Mouse (Mus musculus): ENCODE measurements at regions not wholly inside any gene's neighbourhood (a gene's known extent, or its start where the extent isn't known, plus 50 kb on each side); places are given as distances from the start of the nearest gene placed in this dataset.

GRCm38 (mm10) chr6:100010954-100011481 lies 276.3 kb downstream of the Rybp start:
- Histone ChIP-seq H3K27me3 (replicated peaks; ENCODE audit: control insufficient read depth, insufficient read depth, low read length) (no peaks in the 10 kb centered on the region), H3K9me3 (ENCODE audit: control insufficient read depth, low read length) (no peaks in the 10 kb centered on the region), H3K4me2 (ENCODE audit: low read depth, low read length) (no peak overlapping the region), H3K4me3 (ENCODE audit: low read depth, low read length) (no peak overlapping the region), H3K9ac (ENCODE audit: low read depth, low read length) (no peak overlapping the region), H3K27ac (replicated peaks; ENCODE audit: low read depth, low read length) (no peak overlapping the region), H3K36me3 (ENCODE audit: control insufficient read depth, insufficient read depth, low read length) (no peaks in the 10 kb centered on the region), H3K4me1 (ENCODE audit: control insufficient read depth, insufficient read depth, low read length) (peaks cover 20% of the 10 kb centered on the region)
- 60% methylated on average over 9 of the region's 9 CpGs for WGBS
- DNase-seq (ENCODE audit: low spot score) (no peak), ATAC-seq (ENCODE audit: low read depth) (no peak)

DNA sequence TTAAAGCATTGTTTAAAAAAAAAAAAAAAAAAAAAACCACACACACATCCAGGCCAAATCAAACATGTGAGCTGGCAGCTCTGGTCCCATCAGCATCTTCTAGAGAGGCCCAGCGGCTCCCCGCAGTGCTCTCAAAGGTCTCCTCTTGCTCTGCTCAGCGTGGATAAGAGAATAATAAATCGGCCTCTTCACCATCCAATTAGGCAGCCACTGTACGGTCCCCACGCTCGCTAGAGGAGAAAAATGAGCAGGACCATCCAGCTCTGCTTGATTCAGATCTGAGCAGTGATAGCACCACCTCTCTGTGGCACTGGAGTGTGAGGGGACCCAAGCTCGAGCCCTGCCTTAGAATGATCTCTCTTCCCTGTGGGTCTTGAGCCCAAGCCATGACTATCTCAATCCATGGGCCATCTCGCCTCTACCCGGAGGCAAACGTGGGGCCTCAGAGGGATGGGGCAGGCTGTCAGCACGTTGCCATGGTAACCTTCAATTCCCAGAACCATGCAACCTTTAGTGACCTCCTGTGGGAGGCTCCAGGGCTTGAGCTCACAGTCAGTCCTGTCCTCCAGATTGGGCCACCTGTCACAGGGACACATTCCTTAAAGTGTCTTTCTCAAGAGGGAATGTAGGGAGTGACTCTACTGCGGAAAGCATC lies 273.6 kb upstream of the Prok2 start:
- DNase-seq (ENCODE audit: low spot score) (no peak), ATAC-seq (ENCODE audit: low read depth) (no peak; the same call in 1 of the 2 replicates)
- H3K27me3 ChIP-seq (replicated peaks; ENCODE audit: control insufficient read depth, insufficient read depth, low read length): no peaks in the 10 kb centered on the region
- no peak overlapping the region for H3K27ac ChIP-seq (replicated peaks; ENCODE audit: low read depth, low read length)
- H3K4me1 ChIP-seq (ENCODE audit: control insufficient read depth, insufficient read depth, low read length): 0 out of 2 replicates have a peak, but pooled peaks cover 3% of the 10 kb centered on the region
- H3K9ac ChIP-seq (ENCODE audit: low read depth, low read length): no peak overlapping the region
- no peaks in the 10 kb centered on the region for H3K36me3 ChIP-seq (ENCODE audit: control insufficient read depth, insufficient read depth, low read length)
- no peak overlapping the region for H3K4me2 ChIP-seq (ENCODE audit: low read depth, low read length)
- H3K4me3 ChIP-seq (ENCODE audit: low read depth, low read length): no peak overlapping the region
- WGBS: 57% methylated on average over 13 of the region's 13 CpGs
- H3K9me3 ChIP-seq (ENCODE audit: control insufficient read depth, low read length): no peaks in the 10 kb centered on the region

DNA sequence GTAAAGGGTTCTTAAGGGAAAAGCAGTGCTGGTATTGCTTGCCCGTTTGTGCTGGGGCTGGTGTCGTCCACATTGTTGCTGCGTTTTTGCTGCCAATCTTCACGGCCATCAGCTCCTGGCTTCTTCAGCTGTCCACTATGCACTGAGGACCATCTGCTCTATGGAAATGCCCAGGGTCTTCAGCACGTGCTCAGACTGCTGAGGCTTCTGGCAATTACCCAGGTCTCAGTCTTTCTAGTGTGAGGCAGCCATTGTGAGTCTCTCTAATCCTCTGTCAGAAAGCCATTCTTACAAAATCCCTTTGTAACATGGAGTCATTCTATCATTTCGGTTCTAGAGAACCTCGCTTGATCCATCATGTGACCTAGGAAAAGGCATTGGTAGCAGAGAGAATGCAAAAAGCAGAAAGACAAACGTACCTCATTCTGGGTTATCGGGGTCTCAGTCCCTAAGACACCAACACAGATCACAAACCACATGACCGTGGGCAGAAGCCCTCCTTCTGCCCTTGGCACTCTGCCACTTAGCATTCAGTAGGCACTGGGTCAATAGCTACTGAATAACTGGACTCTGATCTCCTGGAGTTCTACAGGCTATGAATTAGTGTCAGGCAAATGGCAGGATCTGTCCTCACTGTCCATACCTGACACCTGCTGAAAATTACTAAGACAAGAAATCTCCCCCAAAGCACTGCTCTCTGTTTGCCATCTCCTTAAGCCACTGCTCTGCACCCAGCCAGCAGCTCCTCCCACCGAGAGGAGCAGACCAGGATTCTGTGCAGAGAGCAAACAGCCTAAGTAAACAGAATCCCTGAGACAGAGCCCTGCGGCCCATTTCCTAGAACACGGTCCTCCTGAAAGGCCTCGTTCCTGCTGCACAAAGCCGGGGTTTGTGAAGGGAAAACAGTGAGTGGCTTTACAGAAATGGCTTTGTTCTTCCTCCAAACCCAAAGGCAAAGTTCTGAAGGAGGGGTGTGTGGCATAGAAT lies 270.1 kb upstream of the Prok2 start:
- WGBS: 49% methylated on average over 15 of the region's 15 CpGs
- Histone ChIP-seq H3K4me1 (ENCODE audit: control insufficient read depth, insufficient read depth, low read length) (peaks cover 9% of the 10 kb centered on the region), H3K9ac (ENCODE audit: low read depth, low read length) (no peak overlapping the region), H3K4me2 (ENCODE audit: low read depth, low read length) (no peak overlapping the region), H3K4me3 (ENCODE audit: low read depth, low read length) (no peak overlapping the region), H3K27me3 (replicated peaks; ENCODE audit: control insufficient read depth, insufficient read depth, low read length) (no peaks in the 10 kb centered on the region), H3K36me3 (ENCODE audit: control insufficient read depth, insufficient read depth, low read length) (no peaks in the 10 kb centered on the region), H3K9me3 (ENCODE audit: control insufficient read depth, low read length) (no peaks in the 10 kb centered on the region), H3K27ac (replicated peaks; ENCODE audit: low read depth, low read length) (no peak overlapping the region)
- ATAC-seq (ENCODE audit: low read depth) (peak; percentile 58; the same call in 1 of the 2 replicates), DNase-seq (ENCODE audit: low spot score) (peak; percentile 86)

DNA sequence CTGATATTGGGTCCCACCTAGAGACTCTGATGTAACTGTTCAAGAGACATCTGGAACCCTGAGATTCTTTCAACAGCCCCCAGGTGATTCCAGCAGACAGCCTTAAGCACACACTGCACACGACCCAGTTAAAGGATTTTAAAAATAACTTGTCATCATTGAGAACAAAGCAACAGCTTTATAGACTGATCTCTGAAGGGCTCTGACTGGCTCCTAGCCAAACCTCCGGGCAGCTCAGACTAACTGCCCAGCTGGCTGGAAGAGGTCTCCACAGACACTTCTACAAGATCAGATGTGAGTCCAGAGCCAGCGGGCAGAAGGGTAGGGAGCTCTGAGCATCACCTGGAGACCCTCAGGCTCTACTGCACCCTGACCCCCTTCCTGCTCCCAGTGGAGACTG lies 267.8 kb upstream of the Prok2 start:
- DNase-seq (ENCODE audit: low spot score) (no peak), ATAC-seq (ENCODE audit: low read depth) (no peak)
- H3K36me3 ChIP-seq (ENCODE audit: control insufficient read depth, insufficient read depth, low read length): no peaks in the 10 kb centered on the region
- H3K9ac ChIP-seq (ENCODE audit: low read depth, low read length): no peak overlapping the region
- no peak overlapping the region for H3K4me2 ChIP-seq (ENCODE audit: low read depth, low read length)
- H3K4me1 ChIP-seq (ENCODE audit: control insufficient read depth, insufficient read depth, low read length): peaks cover 16% of the 10 kb centered on the region
- no peaks in the 10 kb centered on the region for H3K27me3 ChIP-seq (replicated peaks; ENCODE audit: control insufficient read depth, insufficient read depth, low read length)
- no peak overlapping the region for H3K27ac ChIP-seq (replicated peaks; ENCODE audit: low read depth, low read length)
- H3K9me3 ChIP-seq (ENCODE audit: control insufficient read depth, low read length): no peaks in the 10 kb centered on the region
- no peak overlapping the region for H3K4me3 ChIP-seq (ENCODE audit: low read depth, low read length)
- 28% methylated on average over 3 of the region's 3 CpGs for WGBS

- DNase-seq (ENCODE audit: low spot score): peak; percentile 95
- peak overlapping the region; percentile 33; the same call in 1 of the 2 replicates for H3K27ac ChIP-seq (replicated peaks; ENCODE audit: low read depth, low read length)
- peaks cover 22% of the 10 kb centered on the region for H3K4me1 ChIP-seq (ENCODE audit: control insufficient read depth, insufficient read depth, low read length)
- WGBS: 29% methylated on average over 7 of the region's 7 CpGs
- H3K9ac ChIP-seq (ENCODE audit: low read depth, low read length): no peak overlapping the region
- no peaks in the 10 kb centered on the region for H3K36me3 ChIP-seq (ENCODE audit: control insufficient read depth, insufficient read depth, low read length)
- no peak overlapping the region for H3K4me2 ChIP-seq (ENCODE audit: low read depth, low read length)
- no peak overlapping the region for H3K4me3 ChIP-seq (ENCODE audit: low read depth, low read length)
- no peaks in the 10 kb centered on the region for H3K27me3 ChIP-seq (replicated peaks; ENCODE audit: control insufficient read depth, insufficient read depth, low read length)
- ATAC-seq (ENCODE audit: low read depth): peak; percentile 81
- no peaks in the 10 kb centered on the region for H3K9me3 ChIP-seq (ENCODE audit: control insufficient read depth, low read length)
Measured at GRCm38 (mm10) chr6:99991079-99991478, 264.9 kb upstream of the Prok2 start.

- peak overlapping the region; percentile 33; the same call in 1 of the 2 replicates for H3K27ac ChIP-seq (replicated peaks; ENCODE audit: low read depth, low read length)
Measured at GRCm38 (mm10) chr6:99990604-99991003, 264.4 kb upstream of the Prok2 start.

GRCm38 (mm10) chr6:99986449-99986848 lies 260.3 kb upstream of the Prok2 start:
- H3K4me1 ChIP-seq (ENCODE audit: control insufficient read depth, insufficient read depth, low read length): peaks cover 35% of the 10 kb centered on the region
- no peak for ATAC-seq (ENCODE audit: low read depth)
- peaks cover 3% of the 10 kb centered on the region; the same call in 1 of the 2 replicates for H3K27me3 ChIP-seq (replicated peaks; ENCODE audit: control insufficient read depth, insufficient read depth, low read length)
- no peak for DNase-seq (ENCODE audit: low spot score)
- no peak overlapping the region for H3K4me2 ChIP-seq (ENCODE audit: low read depth, low read length)
- no peak overlapping the region for H3K9ac ChIP-seq (ENCODE audit: low read depth, low read length)
- H3K36me3 ChIP-seq (ENCODE audit: control insufficient read depth, insufficient read depth, low read length): no peaks in the 10 kb centered on the region
- H3K9me3 ChIP-seq (ENCODE audit: control insufficient read depth, low read length): no peaks in the 10 kb centered on the region
- 77% methylated on average over 3 of the region's 3 CpGs for WGBS
- H3K27ac ChIP-seq (replicated peaks; ENCODE audit: low read depth, low read length): no peak overlapping the region
- no peak overlapping the region for H3K4me3 ChIP-seq (ENCODE audit: low read depth, low read length)

More at GRCm38 (mm10) chr6:99990604-99991003, 264.4 kb upstream of the Prok2 start:
- no peak for ATAC-seq (ENCODE audit: low read depth)
- no peak overlapping the region for H3K4me3 ChIP-seq (ENCODE audit: low read depth, low read length)
- H3K27me3 ChIP-seq (replicated peaks; ENCODE audit: control insufficient read depth, insufficient read depth, low read length): no peaks in the 10 kb centered on the region
- WGBS: 71% methylated on average over 6 of the region's 6 CpGs
- H3K4me1 ChIP-seq (ENCODE audit: control insufficient read depth, insufficient read depth, low read length): peaks cover 27% of the 10 kb centered on the region
- H3K36me3 ChIP-seq (ENCODE audit: control insufficient read depth, insufficient read depth, low read length): no peaks in the 10 kb centered on the region
- no peaks in the 10 kb centered on the region for H3K9me3 ChIP-seq (ENCODE audit: control insufficient read depth, low read length)
- DNase-seq (ENCODE audit: low spot score): no peak
- no peak overlapping the region for H3K4me2 ChIP-seq (ENCODE audit: low read depth, low read length)
- H3K9ac ChIP-seq (ENCODE audit: low read depth, low read length): no peak overlapping the region

DNA sequence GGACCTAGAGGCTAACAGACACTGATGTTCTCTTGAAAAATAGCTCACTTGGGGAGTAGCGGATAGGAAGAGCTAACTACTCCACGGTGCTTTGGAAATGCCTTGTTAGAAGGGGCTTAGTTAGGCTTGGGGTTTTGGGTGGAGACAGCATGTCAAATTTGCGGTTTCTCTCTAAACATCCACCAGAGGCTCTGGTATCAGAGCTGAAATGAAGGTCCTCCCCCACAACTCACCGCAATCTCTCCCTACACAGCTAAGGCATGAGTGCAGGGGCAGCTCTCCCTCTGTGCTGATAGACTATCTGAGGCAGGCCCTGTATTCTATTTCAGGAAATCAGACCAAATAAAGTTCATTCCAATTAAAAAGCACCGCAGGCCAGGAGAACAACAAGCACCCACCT lies 259.1 kb upstream of the Prok2 start:
- ATAC-seq (ENCODE audit: low read depth) (peak; percentile 88), DNase-seq (ENCODE audit: low spot score) (peak; percentile 93)
- Histone ChIP-seq H3K36me3 (ENCODE audit: control insufficient read depth, insufficient read depth, low read length) (no peaks in the 10 kb centered on the region), H3K9ac (ENCODE audit: low read depth, low read length) (no peak overlapping the region), H3K4me3 (ENCODE audit: low read depth, low read length) (no peak overlapping the region), H3K9me3 (ENCODE audit: control insufficient read depth, low read length) (no peaks in the 10 kb centered on the region), H3K27me3 (replicated peaks; ENCODE audit: control insufficient read depth, insufficient read depth, low read length) (peaks cover 3% of the 10 kb centered on the region; the same call in 1 of the 2 replicates), H3K4me1 (ENCODE audit: control insufficient read depth, insufficient read depth, low read length) (peaks cover 26% of the 10 kb centered on the region), H3K4me2 (ENCODE audit: low read depth, low read length) (peak overlapping the region; percentile 39), H3K27ac (replicated peaks; ENCODE audit: low read depth, low read length) (peak overlapping the region; percentile 81)
- 13% methylated on average over 5 of the region's 5 CpGs for WGBS
